Mouse (Mus musculus) kidney, adult 2 months (tissue): ENCODE results near the gene Kif21b. TPM values are rescaled to one million over a fixed set of nuclear protein-coding genes. Genes with fewer than 3 reads are reported as not detected.

Experiments used
- DNase-seq: peaks from one replicate; pipeline ENCODE4 v3.0.0; 2021
- H3K27ac ChIP-seq: fragments of 200-500 bp; 2 replicates; pipeline ENCODE4 v1.5.1; 2012; ENCODE audit warnings: low read depth, low read length, control low read depth, inconsistent platforms; ENCODE audit not compliant: insufficient read depth
- H3K27me3 ChIP-seq: fragments of 200-500 bp; replicated peaks from 2 replicates; pipeline ENCODE4 v1.6.1; 2012; ENCODE audit warnings: mild to moderate bottlenecking, moderate library complexity, low read length, inconsistent platforms; ENCODE audit not compliant: control insufficient read depth, insufficient read depth
- H3K36me3 ChIP-seq: fragments of 200-500 bp; 2 replicates; pipeline ENCODE4 v1.6.1; 2012; ENCODE audit warnings: mild to moderate bottlenecking, moderate library complexity, low read length, inconsistent platforms; ENCODE audit not compliant: control insufficient read depth, insufficient read depth
- H3K4me1 ChIP-seq: fragments of 200-500 bp; 2 replicates; pipeline ENCODE4 v1.6.1; 2011; ENCODE audit warnings: low read length; ENCODE audit not compliant: control insufficient read depth, insufficient read depth
- H3K4me3 ChIP-seq: fragments of 200-500 bp; 2 replicates; pipeline ENCODE4 v1.5.1; 2011; ENCODE audit warnings: mild to moderate bottlenecking, low read depth, low read length, control low read depth; ENCODE audit not compliant: insufficient read depth
- CTCF ChIP-seq: fragments of 200-500 bp; conservative IDR thresholded peaks from 2 replicates; pipeline ENCODE4 v1.5.1; 2011; ENCODE audit warnings: low read depth, mild to moderate bottlenecking, control low read depth, low read length, moderate library complexity, mixed read lengths; ENCODE audit not compliant: insufficient read depth, insufficient read length
- POLR2A ChIP-seq: fragments of 200-500 bp; IDR thresholded peaks from one replicate; pipeline ENCODE4 v1.6.1; 2011; ENCODE audit warnings: low read depth, low read length, control low read depth
- WGBS: fragments of 180-500 bp; shearing (Covaris S2); methylation state at CpG from one replicate; pipeline ENCODE4 v1.1.7; 2018; 5-methylcytosine and 5-hydroxymethylcytosine counted together
- polyA plus RNA-seq: library from polyadenylated mRNA; depleted of rRNA; stranded (reverse); fragments of >200 nt; gene quantifications from 2 replicates; pipeline ENCODE4 v1.2.3, GENCODE M21; 2012

Kif21b gene
- polyA plus RNA-seq, 1 experiment, result 4.2 TPM

DNA sequence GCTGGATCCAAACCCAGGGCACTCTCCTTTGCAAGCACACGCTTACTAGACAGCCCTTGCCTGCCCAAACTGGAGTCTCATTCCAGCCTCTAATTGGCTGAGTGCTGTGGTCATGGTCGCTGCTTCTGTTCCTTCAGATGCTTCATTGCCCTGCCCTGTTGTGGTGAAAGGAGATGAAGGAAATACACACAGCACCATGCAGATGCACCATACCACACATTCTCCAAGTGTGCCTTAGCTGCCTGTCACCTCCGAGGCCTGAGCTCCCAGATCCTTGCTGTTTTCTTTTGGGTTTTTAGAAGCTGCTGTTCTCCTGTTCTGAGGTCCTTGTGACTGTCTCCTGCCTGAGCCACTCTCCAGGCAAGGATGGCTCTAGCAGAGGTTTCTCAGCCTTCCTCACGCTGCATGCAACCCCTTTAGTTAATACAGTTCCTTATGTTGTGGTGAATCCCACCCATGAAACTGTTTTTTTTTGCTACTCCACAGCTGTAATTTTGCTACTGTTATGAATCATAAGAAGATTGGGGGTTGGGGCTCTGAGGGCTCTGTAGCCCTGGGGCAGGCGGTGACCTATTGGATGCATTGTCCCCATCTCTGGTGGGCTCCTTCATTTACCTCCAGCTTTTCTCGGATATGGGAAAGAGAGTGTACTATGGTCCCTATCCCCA, 4.7 kb downstream of the Kif21b start:
- H3K27ac ChIP-seq, result no peak overlapping the region
- no peaks in the 10 kb centered on the region for H3K36me3 ChIP-seq
- H3K4me1 ChIP-seq, result no peaks in the 10 kb centered on the region
- DNase-seq, result no peak
- TF ChIP-seq CTCF (no peak), POLR2A (no peak)
- H3K27me3 ChIP-seq, result no peaks in the 10 kb centered on the region; the same call in 1 of the 2 replicates
- no peak overlapping the region for H3K4me3 ChIP-seq
- 85% methylated on average over 6 of the region's 6 CpGs for WGBS

DNA sequence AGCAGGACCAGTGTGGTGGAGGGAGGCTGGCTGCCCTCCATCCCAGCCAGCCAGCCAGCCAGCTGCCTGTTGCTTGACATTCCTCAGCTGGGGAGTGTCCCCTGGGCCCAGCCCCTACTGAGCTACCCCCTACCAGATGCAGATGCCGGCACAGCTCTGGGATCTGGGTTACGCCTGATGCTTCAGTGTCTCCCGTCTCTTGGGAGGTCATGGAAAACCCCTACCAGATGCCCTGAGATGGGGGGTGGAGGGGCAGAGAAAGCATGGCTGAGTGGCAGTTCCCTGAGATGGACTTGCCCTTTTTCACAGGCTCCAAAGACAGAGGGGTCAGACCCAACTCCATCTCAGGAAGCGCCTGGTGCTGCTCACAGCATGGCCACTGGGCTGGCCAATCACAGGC, 5.4 kb downstream of the Kif21b start:
- no peak for DNase-seq
- Histone ChIP-seq H3K4me1 (no peaks in the 10 kb centered on the region), H3K27me3 (no peaks in the 10 kb centered on the region; the same call in 1 of the 2 replicates), H3K36me3 (no peaks in the 10 kb centered on the region), H3K4me3 (no peak overlapping the region), H3K27ac (no peak overlapping the region)
- WGBS, result 77% methylated on average over 4 of the region's 4 CpGs
- no peak for TF ChIP-seq CTCF
- TF ChIP-seq POLR2A, result no peak

DNA sequence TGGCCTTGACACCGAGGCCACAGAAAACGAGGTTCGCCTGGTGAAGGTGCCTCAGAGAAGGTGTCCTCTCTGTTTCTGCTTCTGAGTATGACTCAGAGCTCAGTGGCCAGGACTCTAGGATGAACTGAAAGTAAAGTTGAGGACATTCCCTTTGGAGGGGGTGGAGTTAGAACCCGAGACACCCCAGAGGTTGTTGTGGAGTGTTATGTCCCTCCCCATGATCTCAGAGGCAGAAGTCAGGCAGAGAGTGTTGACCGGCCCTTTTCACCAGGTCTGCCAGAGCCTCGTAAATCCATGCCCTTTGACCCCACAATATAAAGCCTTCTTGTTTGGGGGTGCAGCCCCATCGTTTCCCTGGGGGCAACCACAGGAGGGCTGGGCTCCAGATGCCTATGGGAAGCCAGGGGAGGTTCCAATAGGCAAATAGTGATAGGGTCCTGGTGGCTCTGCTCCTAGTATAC, 5.9 kb downstream of the Kif21b start:
- no peak overlapping the region for H3K27ac ChIP-seq
- TF ChIP-seq POLR2A, result no peak
- TF ChIP-seq CTCF, result no peak
- H3K27me3 ChIP-seq, result no peaks in the 10 kb centered on the region
- H3K4me1 ChIP-seq, result no peaks in the 10 kb centered on the region
- no peak for DNase-seq
- H3K4me3 ChIP-seq, result no peak overlapping the region
- no peaks in the 10 kb centered on the region for H3K36me3 ChIP-seq
- 55% methylated on average over 7 of the region's 7 CpGs for WGBS

DNA sequence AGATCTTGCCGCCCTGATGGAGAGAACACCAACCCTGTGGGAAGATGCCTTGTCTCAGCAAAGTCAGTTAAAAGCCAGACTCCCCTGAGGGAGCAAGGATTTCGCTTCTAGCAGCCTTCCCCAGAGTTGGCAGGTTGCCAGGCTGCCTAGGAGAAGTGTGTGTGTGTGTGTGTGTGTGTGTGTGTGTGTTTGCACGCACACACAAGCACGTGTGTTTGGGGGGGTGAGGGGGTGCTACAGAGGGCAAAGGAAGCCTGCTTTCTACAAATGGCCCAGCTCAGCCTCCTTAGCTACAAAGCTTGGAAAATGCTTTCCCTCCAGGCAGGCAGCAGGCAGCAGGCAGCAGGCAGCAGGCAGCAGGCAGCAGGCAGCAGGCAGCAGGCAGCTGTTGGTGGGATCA, 6.4 kb downstream of the Kif21b start:
- peak; percentile 52 for DNase-seq
- no peaks in the 10 kb centered on the region for H3K36me3 ChIP-seq
- no peaks in the 10 kb centered on the region for H3K4me1 ChIP-seq
- 4% methylated on average over 4 of the region's 4 CpGs for WGBS
- H3K27me3 ChIP-seq, result no peaks in the 10 kb centered on the region
- TF ChIP-seq CTCF (no peak), POLR2A (no peak)
- H3K27ac ChIP-seq, result no peak overlapping the region
- no peak overlapping the region for H3K4me3 ChIP-seq

DNA sequence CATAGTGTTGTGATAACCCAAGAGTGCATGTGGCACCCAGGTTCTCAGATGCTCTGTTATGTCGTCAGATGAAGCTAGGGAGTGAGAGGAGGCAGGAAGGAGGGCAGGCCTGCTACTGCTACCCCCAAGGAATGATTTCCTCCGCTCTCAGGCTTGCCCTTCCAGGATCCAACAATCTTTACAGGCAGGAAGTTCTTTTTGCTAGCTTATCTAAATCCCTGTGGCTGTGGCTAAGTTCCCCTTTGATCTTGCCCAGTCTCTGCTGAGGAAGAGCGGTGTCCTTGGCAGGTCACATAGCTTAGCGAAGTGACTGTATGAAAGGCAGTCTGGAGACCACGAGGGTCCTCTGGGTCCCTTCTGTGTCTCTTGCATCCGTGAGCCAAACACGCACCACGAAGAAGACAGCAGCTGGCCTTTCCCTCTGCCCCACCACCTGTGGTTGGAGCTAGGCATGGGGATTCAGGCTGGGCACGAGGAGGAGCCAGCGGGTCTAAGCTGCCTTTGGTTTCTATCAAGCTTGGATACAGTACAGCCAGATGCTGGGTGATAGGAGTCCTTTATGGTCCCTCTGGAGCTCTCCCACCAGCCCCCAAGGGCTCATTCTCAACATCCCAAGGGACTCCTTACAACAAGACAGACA, 7.1 kb downstream of the Kif21b start:
- Histone ChIP-seq H3K4me3 (no peak overlapping the region), H3K27me3 (no peaks in the 10 kb centered on the region), H3K4me1 (no peaks in the 10 kb centered on the region), H3K36me3 (no peaks in the 10 kb centered on the region), H3K27ac (no peak overlapping the region)
- DNase-seq, result no peak
- 76% methylated on average over 10 of the region's 10 CpGs for WGBS
- no peak for TF ChIP-seq POLR2A
- no peak for TF ChIP-seq CTCF

DNA sequence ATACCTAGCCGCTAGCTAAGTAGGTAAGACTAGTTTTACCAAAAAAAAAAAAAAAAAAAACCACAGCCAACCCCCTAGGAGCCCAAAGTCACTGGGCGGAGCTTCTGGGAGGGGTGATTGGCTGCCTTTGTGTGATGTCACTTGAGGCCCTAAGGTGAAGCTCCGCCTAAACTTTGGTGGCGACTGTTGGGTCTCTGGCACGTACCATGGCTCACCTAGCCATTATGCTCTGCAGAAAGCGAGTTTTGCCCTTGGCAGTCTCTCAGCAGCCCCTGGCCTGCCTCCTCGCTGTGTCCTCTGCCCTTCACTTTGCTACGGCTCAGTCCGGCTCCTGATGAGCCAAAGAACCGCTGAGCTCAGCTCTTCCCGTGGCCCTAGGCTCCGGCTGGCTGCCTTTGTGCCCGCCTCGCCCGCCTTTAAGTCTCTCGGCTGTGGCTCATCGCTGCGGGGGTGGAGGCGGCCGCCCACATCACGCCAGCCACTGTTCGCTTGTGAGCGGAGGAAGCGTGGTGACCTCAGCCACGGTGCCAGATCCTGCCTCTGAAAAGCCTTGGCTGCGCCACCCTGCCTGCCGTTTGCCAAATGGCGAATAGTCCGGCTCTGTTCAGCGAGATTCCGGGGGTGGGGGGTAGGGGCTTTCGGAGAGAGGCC, 8.9 kb downstream of the Kif21b start:
- peak; percentile 92 for DNase-seq
- Histone ChIP-seq H3K4me3 (peak overlapping the region; percentile 58), H3K36me3 (no peaks in the 10 kb centered on the region), H3K4me1 (no peaks in the 10 kb centered on the region), H3K27ac (peak overlapping the region; percentile 33), H3K27me3 (no peaks in the 10 kb centered on the region)
- no peak for TF ChIP-seq CTCF
- peak; percentile 48 for TF ChIP-seq POLR2A
- under 1% methylated on average over 32 of the region's 32 CpGs for WGBS
